Mouse (Mus musculus) liver, postnatal 0 days (tissue): ENCODE results near the gene Nmnat2. TPM values are rescaled to one million over a fixed set of nuclear protein-coding genes. Genes with fewer than 3 reads are reported as not detected.

Experiments
- ATAC-seq: fragments of 200-750 bp; cut with Nextera tagmentation; 2 replicates; pipeline ENCODE4 v1.8.0; 2017; ENCODE audit warnings: mild to moderate bottlenecking, moderate library complexity
- DNase-seq: peaks from one replicate; pipeline ENCODE4 v3.0.0-alpha.2; 2016
- H3K27ac ChIP-seq: fragments of 300-500 bp; sonication (generic); 2 replicates; pipeline ENCODE4 v1.5.1; 2014; ENCODE audit warnings: antibody characterized with exemption, moderate library complexity, mild to moderate bottlenecking, low read depth
- H3K27me3 ChIP-seq: fragments of 300-500 bp; sonication (generic); 2 replicates; pipeline ENCODE4 v1.6.1; 2014; ENCODE audit warnings: low read length, control low read depth, mixed read lengths; ENCODE audit not compliant: insufficient read depth
- H3K36me3 ChIP-seq: fragments of 300-500 bp; sonication (generic); replicated peaks from 2 replicates; pipeline ENCODE4 v1.6.1; 2014; ENCODE audit warnings: mild to moderate bottlenecking, control low read depth, low read length, moderate library complexity, mixed read lengths; ENCODE audit not compliant: insufficient read depth
- H3K4me1 ChIP-seq: fragments of 300-500 bp; sonication (generic); 2 replicates; pipeline ENCODE4 v1.6.1; 2014; ENCODE audit warnings: antibody characterized with exemption, mild to moderate bottlenecking, control low read depth; ENCODE audit not compliant: insufficient read depth
- H3K4me2 ChIP-seq: fragments of 300-500 bp; sonication (generic); 2 replicates; pipeline ENCODE4 v1.6.1; 2014; ENCODE audit warnings: low read depth, mild to moderate bottlenecking, low read length, moderate library complexity, mixed read lengths
- H3K4me3 ChIP-seq: fragments of 300-500 bp; sonication (generic); 2 replicates; pipeline ENCODE4 v1.5.1; 2014; ENCODE audit warnings: low read depth, low read length
- H3K9ac ChIP-seq: fragments of 300-500 bp; sonication (generic); replicated peaks from 2 replicates; pipeline ENCODE4 v1.6.1; 2014; ENCODE audit warnings: mild to moderate bottlenecking, moderate library complexity
- H3K9me3 ChIP-seq: fragments of 300-500 bp; sonication (generic); 2 replicates; pipeline ENCODE4 v1.6.1; 2016; ENCODE audit warnings: mild to moderate bottlenecking, control low read depth, low read length, mixed read lengths
- CTCF ChIP-seq: sonication (generic); IDR thresholded peaks from 2 replicates; pipeline ENCODE4 v1.5.1; 2016; ENCODE audit warnings: antibody characterized with exemption, low read depth
- EP300 ChIP-seq: IDR thresholded peaks from 2 replicates; pipeline ENCODE4 v1.6.1; 2016; ENCODE audit warnings: antibody characterized with exemption, low read depth, mild to moderate bottlenecking
- WGBS: fragments of 180-500 bp; shearing (Covaris S2); extraction: QIAGEN DNeasy Blood & Tissue Kit; methylation state at CpG from one replicate; pipeline ENCODE4 v1.1.7; 2014; ENCODE audit not compliant: insufficient replicate concordance; 5-methylcytosine and 5-hydroxymethylcytosine counted together
- polyA plus RNA-seq: library from polyadenylated mRNA; unstranded; fragments of >200 nt; fragmentation: Nextera tagmentation; extraction: Ambion mirVana; gene quantifications from 2 replicates; pipeline ENCODE4 v1.2.1, GENCODE M21; 2015

Nmnat2 gene
- polyA plus RNA-seq, 1 experiment from 2014 or later, result 0.09 TPM

DNA sequence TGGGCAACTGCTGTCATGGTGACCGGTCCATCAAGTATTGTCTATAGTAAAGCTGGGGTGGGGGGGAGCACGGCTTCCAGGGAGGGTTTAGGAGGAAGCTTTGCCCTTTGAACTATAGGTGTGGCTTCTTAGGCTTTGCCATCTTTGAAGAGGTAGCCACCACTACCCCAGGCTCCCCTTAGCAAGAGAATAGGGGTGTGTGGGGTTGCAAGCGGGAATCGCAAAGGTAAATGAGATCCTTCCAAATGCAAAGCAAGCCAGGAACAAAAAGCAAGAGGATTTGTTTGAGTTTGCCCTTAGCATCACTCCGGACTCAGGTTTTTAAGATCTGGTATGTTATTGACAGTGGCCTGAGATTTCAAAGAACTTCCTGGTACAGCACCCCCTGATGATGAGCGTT lies 140.5 kb downstream of the Nmnat2 start:
- Histone ChIP-seq H3K4me1 (no peaks in the 10 kb centered on the region), H3K27me3 (0 out of 2 replicates have a peak, but pooled peaks cover 2% of the 10 kb centered on the region), H3K36me3 (no peaks in the 10 kb centered on the region), H3K4me2 (no peak overlapping the region), H3K9me3 (no peaks in the 10 kb centered on the region), H3K4me3 (no peak overlapping the region), H3K27ac (no peak overlapping the region), H3K9ac (no peak overlapping the region)
- TF ChIP-seq CTCF, result no peak
- no peak for TF ChIP-seq EP300
- no peak for ATAC-seq
- DNase-seq, result no peak
- WGBS, result 65% methylated on average over 6 of the region's 6 CpGs

DNA sequence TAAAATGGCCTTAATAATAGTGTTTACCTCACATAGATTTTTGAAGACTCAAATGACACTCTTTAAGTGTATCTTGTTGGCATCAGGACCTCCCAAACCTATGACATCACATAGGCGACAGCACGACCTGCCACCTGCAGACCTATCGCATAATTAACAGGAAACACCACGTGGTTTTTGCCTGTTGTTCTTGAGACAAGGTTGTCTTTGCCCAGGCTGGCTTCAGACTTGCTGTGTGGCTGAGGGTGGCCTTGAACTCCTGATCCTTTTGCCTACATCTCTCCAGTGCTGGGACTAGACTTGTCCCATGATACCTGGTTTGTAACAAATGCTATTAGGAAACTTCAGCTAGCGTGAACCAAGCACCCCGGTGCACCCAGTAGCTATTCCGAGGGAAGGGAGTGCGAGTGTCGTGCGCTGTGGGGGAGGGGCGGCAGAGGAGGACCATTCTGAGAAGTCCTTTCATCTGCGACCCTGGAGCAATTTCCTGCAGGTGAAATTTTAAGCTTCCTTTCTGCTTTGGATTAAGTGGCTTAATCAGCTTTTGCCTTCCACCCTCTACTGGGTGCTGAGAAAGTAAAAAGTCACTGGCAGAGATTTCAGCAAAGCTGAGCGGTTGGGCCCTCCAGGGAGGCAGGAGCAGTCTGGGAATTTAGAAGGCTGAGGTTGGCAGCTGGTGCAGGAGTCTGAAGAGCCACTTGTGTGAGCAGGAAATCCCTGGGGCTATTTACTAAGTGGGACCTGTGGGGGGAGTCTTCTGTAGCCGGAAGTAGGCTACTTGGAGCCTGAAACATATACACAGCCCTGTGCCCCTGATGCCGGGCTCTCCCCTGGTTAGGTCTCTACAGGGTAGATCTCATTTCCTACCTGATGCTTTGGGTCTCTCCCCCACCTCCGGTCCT lies 141.3 kb downstream of the Nmnat2 start:
- TF ChIP-seq EP300 (no peak), CTCF (no peak)
- H3K36me3 ChIP-seq, result no peaks in the 10 kb centered on the region
- H3K9me3 ChIP-seq, result no peaks in the 10 kb centered on the region
- H3K27me3 ChIP-seq, result 0 out of 2 replicates have a peak, but pooled peaks cover 2% of the 10 kb centered on the region
- H3K4me3 ChIP-seq, result no peak overlapping the region
- H3K4me1 ChIP-seq, result peaks cover under 1% of the 10 kb centered on the region; the same call in 1 of the 2 replicates
- no peak overlapping the region for H3K27ac ChIP-seq
- H3K4me2 ChIP-seq, result no peak overlapping the region
- DNase-seq (no peak), ATAC-seq (no peak)
- WGBS, result 23% methylated on average over 16 of the region's 16 CpGs
- H3K9ac ChIP-seq, result no peak overlapping the region

DNA sequence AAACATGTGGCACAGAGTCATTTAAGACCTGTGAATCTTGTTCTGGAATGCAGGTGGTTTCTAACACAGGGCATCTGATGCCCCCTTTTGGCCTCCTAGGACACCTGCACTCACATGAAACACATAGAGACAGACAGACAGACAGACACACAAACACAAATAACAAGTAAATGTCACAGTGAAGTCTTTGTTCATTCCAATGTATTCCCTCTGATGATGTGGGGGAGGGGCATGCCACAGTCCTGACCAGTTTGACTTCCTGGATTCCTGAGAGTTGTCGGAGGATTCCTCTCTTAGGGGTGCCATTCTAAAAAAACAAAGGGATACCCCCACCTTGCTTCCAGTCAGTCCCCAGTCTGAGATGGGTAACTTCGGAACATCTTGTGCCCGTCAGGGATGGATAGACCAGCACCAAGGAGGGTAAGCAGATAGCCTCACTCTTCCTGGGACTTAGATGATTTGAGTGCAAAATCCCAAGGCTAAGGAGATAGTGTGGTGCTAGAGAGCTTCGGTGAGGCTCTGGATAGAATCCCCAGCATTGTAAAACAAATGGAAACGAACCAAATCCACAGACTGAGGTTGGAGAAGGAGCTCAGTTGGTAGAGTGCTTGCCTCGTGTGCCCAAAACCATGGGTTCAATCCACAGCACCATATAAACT lies 142.4 kb downstream of the Nmnat2 start:
- Histone ChIP-seq H3K9ac (no peak overlapping the region), H3K4me1 (peaks cover 4% of the 10 kb centered on the region; the same call in 1 of the 2 replicates), H3K36me3 (no peaks in the 10 kb centered on the region), H3K4me2 (no peak overlapping the region), H3K27ac (no peak overlapping the region), H3K9me3 (no peaks in the 10 kb centered on the region), H3K27me3 (no peaks in the 10 kb centered on the region), H3K4me3 (no peak overlapping the region)
- DNase-seq (no peak), ATAC-seq (no peak)
- TF ChIP-seq CTCF (no peak), EP300 (no peak)
- WGBS, result 83% methylated on average over 6 of the region's 6 CpGs

DNA sequence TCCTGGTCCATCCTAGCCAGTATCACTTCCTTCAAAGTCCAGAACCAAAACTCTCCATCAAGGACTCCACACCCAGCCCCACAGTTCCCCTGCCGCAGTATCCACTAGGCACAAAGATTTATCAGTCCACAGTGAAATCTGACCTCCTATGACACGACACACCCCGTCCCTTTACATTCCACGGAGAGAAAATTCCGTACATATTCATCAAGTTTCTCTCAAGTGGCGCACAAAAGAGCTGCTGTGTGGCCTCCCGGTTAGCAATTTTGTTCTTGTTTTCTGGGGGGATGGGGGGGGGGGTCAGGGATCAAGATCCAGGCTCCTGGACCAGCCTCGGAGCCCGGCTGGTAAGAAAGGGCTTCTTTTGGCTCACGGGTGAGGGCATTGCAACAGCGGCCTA lies 143.8 kb downstream of the Nmnat2 start:
- H3K27ac ChIP-seq, result no peak overlapping the region
- no peak overlapping the region for H3K4me2 ChIP-seq
- H3K4me1 ChIP-seq, result peaks cover 4% of the 10 kb centered on the region; the same call in 1 of the 2 replicates
- H3K9me3 ChIP-seq, result no peaks in the 10 kb centered on the region
- H3K4me3 ChIP-seq, result no peak overlapping the region
- ATAC-seq (no peak), DNase-seq (no peak)
- H3K9ac ChIP-seq, result no peak overlapping the region
- no peaks in the 10 kb centered on the region for H3K36me3 ChIP-seq
- TF ChIP-seq EP300 (no peak), CTCF (no peak)
- WGBS, result 82% methylated on average over 11 of the region's 11 CpGs
- no peaks in the 10 kb centered on the region for H3K27me3 ChIP-seq

DNA sequence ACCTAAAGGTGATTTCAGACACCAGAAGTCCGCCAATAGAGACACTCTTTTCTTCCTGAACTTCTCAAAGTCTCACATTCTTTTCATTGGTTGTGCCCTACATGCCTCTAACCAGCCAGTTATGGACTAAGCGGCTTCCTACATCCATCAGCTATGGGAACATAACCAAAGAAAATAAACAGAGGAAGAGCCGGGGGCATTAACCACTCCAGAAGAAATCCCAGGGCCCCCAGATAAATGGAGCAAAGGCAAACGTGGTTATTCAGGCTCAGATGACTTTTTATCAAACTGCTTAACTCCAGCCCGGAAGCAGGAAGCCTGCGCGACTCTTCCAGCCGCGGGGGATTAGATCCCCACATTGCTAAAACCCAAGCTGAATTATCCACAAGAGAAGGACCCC lies 146.1 kb downstream of the Nmnat2 start:
- Histone ChIP-seq H3K9me3 (no peaks in the 10 kb centered on the region), H3K4me3 (no peak overlapping the region), H3K4me2 (no peak overlapping the region), H3K36me3 (no peaks in the 10 kb centered on the region), H3K27ac (no peak overlapping the region), H3K4me1 (peaks cover 4% of the 10 kb centered on the region; the same call in 1 of the 2 replicates), H3K9ac (no peak overlapping the region), H3K27me3 (no peaks in the 10 kb centered on the region)
- ATAC-seq (no peak), DNase-seq (no peak)
- WGBS, result 28% methylated on average over 9 of the region's 9 CpGs
- TF ChIP-seq CTCF, result no peak
- no peak for TF ChIP-seq EP300

DNA sequence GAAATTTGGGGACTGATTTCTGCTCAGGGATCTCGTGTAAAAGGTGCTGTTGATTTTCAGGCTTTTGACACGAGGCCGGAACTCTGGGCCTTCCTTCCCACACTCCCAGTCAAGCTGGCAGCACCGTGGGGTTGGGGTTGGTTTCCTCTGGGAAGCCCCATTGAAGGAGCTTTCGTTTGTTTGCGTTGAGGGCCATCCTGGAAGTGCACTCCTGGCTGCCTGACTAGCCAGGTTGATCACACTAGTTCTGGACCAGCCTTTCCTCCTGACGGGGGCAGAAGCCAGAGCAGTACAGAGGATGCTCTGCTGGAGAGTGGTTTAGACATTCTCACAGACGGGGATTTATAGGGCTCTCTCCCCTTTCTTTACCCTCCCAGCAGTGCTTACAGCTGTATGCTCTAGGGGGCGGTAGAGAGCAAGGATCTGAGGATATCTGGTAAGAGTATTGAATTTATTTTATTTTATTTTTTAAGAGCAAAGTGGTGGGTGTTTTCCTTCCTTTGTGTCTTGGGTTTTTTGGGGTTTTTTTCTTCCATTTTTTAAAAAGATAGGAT lies 146.6 kb downstream of the Nmnat2 start:
- ATAC-seq (no peak), DNase-seq (peak; percentile 46)
- Histone ChIP-seq H3K27ac (no peak overlapping the region), H3K9me3 (no peaks in the 10 kb centered on the region), H3K4me3 (no peak overlapping the region), H3K4me1 (peaks cover 4% of the 10 kb centered on the region; the same call in 1 of the 2 replicates), H3K36me3 (no peaks in the 10 kb centered on the region), H3K9ac (no peak overlapping the region), H3K4me2 (peak overlapping the region; percentile 32; the same call in 1 of the 2 replicates), H3K27me3 (no peaks in the 10 kb centered on the region)
- TF ChIP-seq EP300 (no peak), CTCF (peak; percentile 79)
- 17% methylated on average over 9 of the region's 9 CpGs for WGBS
